Mouse (Mus musculus): ENCODE data around the gene 6430548M08Rik. TPM values are rescaled to one million over a fixed set of nuclear protein-coding genes. Genes with fewer than 3 reads are reported as not detected.

6430548M08Rik gene
- total and polyA plus RNA-seq, 3 experiments, result 6.4 to 20.0 (median 16.1) TPM

GRCm38 (mm10) chr8:120124261-120124660 lies 10.3 kb downstream of the 6430548M08Rik start:
- WGBS, result 20% methylated on average over 6 of the region's 6 CpGs
- Histone ChIP-seq H3K9ac (ENCODE audit: low read depth, low read length) (no peak overlapping the region), H3K79me2 (replicated peaks; ENCODE audit: control insufficient read depth, insufficient read depth, low read length) (no peaks in the 10 kb centered on the region; the same call in 1 of the 2 replicates), H3K27ac (peak overlapping the region; percentile 3), H3K4me1 (ENCODE audit: control insufficient read depth, insufficient read depth, low read length) (peaks cover 19% of the 10 kb centered on the region), H3K27me3 (ENCODE audit: control insufficient read depth, insufficient read depth, low read length) (no peaks in the 10 kb centered on the region), H3K4me3 (no peak overlapping the region), H3K36me3 (ENCODE audit: control insufficient read depth, insufficient read depth, low read length) (no peaks in the 10 kb centered on the region)
- DNase-seq, result peak in 1 of 2 experiments; percentile 23
- no peak for TF ChIP-seq POLR2A (IDR thresholded peaks at IDR 0.05; ENCODE audit: insufficient read depth, low read depth, low read length)
- TF ChIP-seq EP300 (IDR thresholded peaks at IDR 0.05; ENCODE audit: insufficient read depth, low read depth, low read length), result no peak
- no peak for TF ChIP-seq CTCF (IDR thresholded peaks at IDR 0.05)
- intact Hi-C loops (cut with DNase I), result no loop called here

GRCm38 (mm10) chr8:120124836-120125389 lies 11.0 kb downstream of the 6430548M08Rik start:
- TF ChIP-seq EP300 (IDR thresholded peaks at IDR 0.05; ENCODE audit: insufficient read depth, low read depth, low read length) (no peak), POLR2A (IDR thresholded peaks at IDR 0.05; ENCODE audit: insufficient read depth, low read depth, low read length) (no peak), CTCF (IDR thresholded peaks at IDR 0.05) (no peak)
- intact Hi-C loops (cut with DNase I), result no loop called here
- no peaks in the 10 kb centered on the region; the same call in 1 of the 2 replicates for H3K79me2 ChIP-seq (replicated peaks; ENCODE audit: control insufficient read depth, insufficient read depth, low read length)
- H3K27me3 ChIP-seq (ENCODE audit: control insufficient read depth, insufficient read depth, low read length), result no peaks in the 10 kb centered on the region
- no peak overlapping the region for H3K4me3 ChIP-seq
- no peak for DNase-seq
- peak overlapping the region; percentile 3 for H3K27ac ChIP-seq
- H3K9ac ChIP-seq (ENCODE audit: low read depth, low read length), result no peak overlapping the region
- 73% methylated on average over 7 of the region's 7 CpGs for WGBS
- H3K4me1 ChIP-seq (ENCODE audit: control insufficient read depth, insufficient read depth, low read length), result peaks cover 14% of the 10 kb centered on the region
- no peaks in the 10 kb centered on the region for H3K36me3 ChIP-seq (ENCODE audit: control insufficient read depth, insufficient read depth, low read length)

- H3K79me2 ChIP-seq (replicated peaks; ENCODE audit: control insufficient read depth, insufficient read depth, low read length), result no peaks in the 10 kb centered on the region
- no peaks in the 10 kb centered on the region for H3K27me3 ChIP-seq (ENCODE audit: control insufficient read depth, insufficient read depth, low read length)
- TF ChIP-seq CTCF (IDR thresholded peaks at IDR 0.05) (no peak), EP300 (IDR thresholded peaks at IDR 0.05; ENCODE audit: insufficient read depth, low read depth, low read length) (0 out of 2 replicates have a peak, but pooled peaks have one; percentile 10), POLR2A (IDR thresholded peaks at IDR 0.05; ENCODE audit: insufficient read depth, low read depth, low read length) (0 out of 2 replicates have a peak, but pooled peaks have one; percentile 37)
- H3K4me3 ChIP-seq, result no peak overlapping the region
- intact Hi-C loops (cut with DNase I), result loop anchor here (2.0 kb wide), 1 partner anchor 24 kb away; no protein-coding TSS in a partner anchor
- peaks cover 10% of the 10 kb centered on the region for H3K4me1 ChIP-seq (ENCODE audit: control insufficient read depth, insufficient read depth, low read length)
- H3K9ac ChIP-seq (ENCODE audit: low read depth, low read length), result 0 out of 2 replicates have a peak overlapping the region, but pooled peaks have one; percentile 1
- H3K27ac ChIP-seq, result peak overlapping the region; percentile 76
- 22% methylated on average over 14 of the region's 14 CpGs for WGBS
- peak in 1 of 2 experiments; percentile 30 for DNase-seq
- no peaks in the 10 kb centered on the region for H3K36me3 ChIP-seq (ENCODE audit: control insufficient read depth, insufficient read depth, low read length)
Measured at GRCm38 (mm10) chr8:120126357-120127161, 12.6 kb downstream of the 6430548M08Rik start.

GRCm38 (mm10) chr8:120129547-120129946 lies 15.6 kb downstream of the 6430548M08Rik start:
- H3K4me1 ChIP-seq (ENCODE audit: control insufficient read depth, insufficient read depth, low read length), result peaks cover 14% of the 10 kb centered on the region
- intact Hi-C loops (cut with DNase I), result no loop called here
- H3K27ac ChIP-seq, result no peak overlapping the region

GRCm38 (mm10) chr8:120131158-120131557 lies 17.2 kb downstream of the 6430548M08Rik start:
- DNase-seq, result no peak
- Histone ChIP-seq H3K79me2 (replicated peaks; ENCODE audit: control insufficient read depth, insufficient read depth, low read length) (no peaks in the 10 kb centered on the region), H3K4me3 (no peak overlapping the region), H3K27me3 (ENCODE audit: control insufficient read depth, insufficient read depth, low read length) (no peaks in the 10 kb centered on the region), H3K36me3 (ENCODE audit: control insufficient read depth, insufficient read depth, low read length) (no peaks in the 10 kb centered on the region), H3K27ac (no peak overlapping the region), H3K4me1 (ENCODE audit: control insufficient read depth, insufficient read depth, low read length) (peaks cover 20% of the 10 kb centered on the region), H3K9ac (ENCODE audit: low read depth, low read length) (no peak overlapping the region)
- WGBS, result 83% methylated on average over 8 of the region's 8 CpGs
- TF ChIP-seq POLR2A (IDR thresholded peaks at IDR 0.05; ENCODE audit: insufficient read depth, low read depth, low read length) (no peak), CTCF (IDR thresholded peaks at IDR 0.05) (no peak), EP300 (IDR thresholded peaks at IDR 0.05; ENCODE audit: insufficient read depth, low read depth, low read length) (no peak)
- intact Hi-C loops (cut with DNase I), result no loop called here

More at GRCm38 (mm10) chr8:120129547-120129946, 15.6 kb downstream of the 6430548M08Rik start:
- no peak for TF ChIP-seq EP300 (IDR thresholded peaks at IDR 0.05; ENCODE audit: insufficient read depth, low read depth, low read length)
- TF ChIP-seq POLR2A (IDR thresholded peaks at IDR 0.05; ENCODE audit: insufficient read depth, low read depth, low read length), result no peak
- no peak for TF ChIP-seq CTCF (IDR thresholded peaks at IDR 0.05)
- Histone ChIP-seq H3K36me3 (ENCODE audit: control insufficient read depth, insufficient read depth, low read length) (no peaks in the 10 kb centered on the region), H3K9ac (ENCODE audit: low read depth, low read length) (no peak overlapping the region), H3K27me3 (ENCODE audit: control insufficient read depth, insufficient read depth, low read length) (no peaks in the 10 kb centered on the region), H3K79me2 (replicated peaks; ENCODE audit: control insufficient read depth, insufficient read depth, low read length) (no peaks in the 10 kb centered on the region), H3K4me3 (no peak overlapping the region)
- DNase-seq, result no peak
- 72% methylated on average over 4 of the region's 4 CpGs for WGBS

Measured in heart, adult 2 months (tissue).